Mouse (Mus musculus): ENCODE results near the gene Olfr316.

Olfr316 gene

DNA sequence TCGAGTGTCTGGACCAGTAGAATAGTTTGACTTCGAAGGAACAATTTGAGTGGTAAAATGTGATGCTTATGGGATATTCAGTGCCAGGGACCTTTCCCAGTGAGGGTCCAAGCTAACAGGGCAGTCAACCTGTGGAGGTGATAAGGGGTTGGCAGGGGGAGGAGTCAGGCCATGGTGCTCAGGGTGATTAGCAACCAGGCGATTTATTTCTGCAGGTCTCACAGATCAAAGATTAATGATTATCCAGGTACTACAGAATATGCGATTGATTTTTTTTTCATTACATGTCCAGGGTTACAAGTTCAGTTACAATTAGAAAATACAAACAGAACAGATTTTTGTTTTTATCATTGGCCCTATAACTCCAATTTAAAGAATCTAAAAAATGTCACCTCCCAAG is 51.3 kb downstream of the Olfr316 start:
- no peak for DNase-seq (ENCODE audit: extremely low read depth, insufficient read length, low spot score)

DNA sequence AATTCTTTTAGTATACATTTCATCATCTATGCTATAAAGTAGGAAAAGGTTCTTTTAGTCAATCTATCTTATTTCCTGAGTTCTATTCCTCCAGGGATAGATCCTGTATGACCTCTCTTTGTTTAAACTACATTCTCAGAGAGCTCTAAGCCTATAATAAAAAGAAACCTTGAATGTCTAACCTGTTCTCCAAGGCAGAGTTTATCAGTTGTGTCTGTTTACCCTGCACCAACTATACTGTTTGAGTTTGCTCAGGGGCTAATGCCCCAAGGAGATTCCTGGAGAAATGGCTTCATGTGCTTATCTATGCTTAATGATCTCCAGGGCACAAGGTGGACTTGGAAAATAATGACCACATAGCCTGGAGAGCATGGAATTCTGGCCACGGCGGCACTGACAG is 51.9 kb downstream of the Olfr316 start:
- no peak for DNase-seq (ENCODE audit: extremely low read depth, insufficient read length, low spot score)

All from 3134 (cell line).